Mouse (Mus musculus) heart, postnatal 36 days (tissue): Measurements from ENCODE around the gene Mob3b. TPM values are rescaled to one million over a fixed set of nuclear protein-coding genes. Genes with fewer than 3 reads are reported as not detected.

Source experiments
- DNase-seq, 2 experiments: peaks; one replicate each; pipeline ENCODE4 v3.0.0; 2021 to 2022
- intact Hi-C: fragments of 180-260 bp; cut with DNase I; formaldehyde crosslinking; loops from one replicate; pipeline ENCODE4 v1.15.1; 2025
- total RNA-seq, 2 experiments: library from RNA; stranded (reverse); gene quantifications; 2 replicates each; pipeline ENCODE4 v1.2.3; 2021

Gene Mob3b
- total RNA-seq: 1 to 10 TPM; 1.1 to 1.2 TPM

DNA sequence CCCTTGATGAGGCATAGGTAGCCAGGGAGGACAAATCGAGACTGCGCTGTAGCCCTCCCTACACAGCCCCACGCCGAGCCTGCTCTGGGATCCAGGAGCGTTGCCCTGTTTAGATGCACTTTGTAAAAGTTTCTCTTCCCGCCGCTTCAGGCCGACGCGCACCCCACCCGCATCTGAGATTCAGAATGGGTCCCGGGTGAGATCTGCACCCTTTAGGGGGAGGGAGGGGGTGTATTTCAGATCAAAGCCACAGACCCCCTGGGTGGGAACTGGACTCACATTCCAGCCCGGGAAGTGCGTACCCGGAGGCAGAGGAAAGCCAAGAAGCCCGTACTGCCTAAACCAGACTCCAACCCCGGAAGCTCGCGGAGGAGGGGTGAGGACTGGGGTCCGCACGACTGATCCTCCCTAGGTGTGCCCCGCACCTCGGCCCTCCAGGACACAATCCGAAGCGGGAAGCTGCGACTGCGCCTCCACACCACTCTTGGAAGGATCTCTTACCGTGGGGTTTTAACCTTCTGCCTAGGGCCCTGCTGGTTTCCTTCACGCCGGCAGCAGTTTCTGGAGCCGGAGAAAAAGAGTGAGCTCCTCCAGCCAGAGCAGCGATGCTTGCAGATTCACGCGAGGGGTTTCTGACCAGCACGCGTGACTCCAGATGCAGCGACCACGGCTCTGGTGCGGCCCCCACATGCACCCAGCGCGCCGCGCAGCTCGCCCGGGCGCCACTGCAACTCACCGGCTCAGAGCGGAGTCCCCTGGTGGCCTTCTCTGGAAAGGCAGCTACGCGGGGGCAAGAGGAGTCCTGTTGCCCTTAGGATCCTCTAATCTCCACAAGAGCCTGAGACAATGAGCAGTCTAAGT is at the start of gene Mob3b:
TSS of gene Mob3b (minus strand) at position 734 of the 861 bp plus-strand sequence.
- DNase-seq: peak; percentile 87 to 89
- intact Hi-C loops: loop anchor here (1.0 to 5.0 kb wide), 2 partner anchors 70 to 199 kb away; partner anchors contain the start of gene C9orf72

DNA sequence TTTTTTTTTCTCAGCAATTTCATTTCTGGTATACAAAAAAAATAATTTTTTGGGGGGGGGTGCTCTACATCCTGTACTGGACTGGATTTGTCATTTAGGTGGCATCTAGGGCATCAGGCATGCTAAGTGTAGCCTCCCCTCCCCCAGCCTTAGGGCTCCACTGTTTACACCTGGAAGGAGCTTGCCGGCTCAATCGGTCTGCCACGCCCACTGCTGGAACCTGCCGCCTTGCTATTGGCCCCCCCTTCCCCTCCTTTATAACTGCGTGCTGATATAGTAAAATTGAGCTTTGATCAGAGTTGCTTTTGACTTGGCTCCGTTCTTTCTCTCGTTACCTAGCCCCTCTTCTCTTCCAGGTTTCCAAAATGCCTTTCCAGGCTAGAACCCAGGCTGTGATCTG is 47.4 kb upstream of the Mob3b start:
- intact Hi-C loops: no loop called here
- DNase-seq: no peak

DNA sequence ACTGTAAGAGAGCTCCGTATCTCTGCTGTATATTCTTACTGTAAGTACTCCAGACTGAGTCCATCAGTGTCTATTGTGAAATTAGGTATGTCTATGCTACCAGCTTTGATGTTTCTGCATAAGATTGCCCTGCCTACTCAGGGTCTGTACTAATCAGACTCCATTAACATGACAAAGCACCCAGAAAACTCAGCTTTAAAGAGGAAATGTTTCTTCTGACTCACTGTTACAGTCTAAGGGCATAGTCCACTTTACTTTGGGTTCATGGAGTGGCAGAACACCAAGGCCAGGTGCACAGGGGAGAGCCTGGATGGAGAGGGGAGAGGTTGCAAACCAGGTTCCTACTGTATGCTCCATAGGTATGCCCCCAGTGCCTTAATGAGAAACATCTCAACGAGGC is 46.4 kb upstream of the Mob3b start:
- no peak for DNase-seq
- intact Hi-C loops: no loop called here

DNA sequence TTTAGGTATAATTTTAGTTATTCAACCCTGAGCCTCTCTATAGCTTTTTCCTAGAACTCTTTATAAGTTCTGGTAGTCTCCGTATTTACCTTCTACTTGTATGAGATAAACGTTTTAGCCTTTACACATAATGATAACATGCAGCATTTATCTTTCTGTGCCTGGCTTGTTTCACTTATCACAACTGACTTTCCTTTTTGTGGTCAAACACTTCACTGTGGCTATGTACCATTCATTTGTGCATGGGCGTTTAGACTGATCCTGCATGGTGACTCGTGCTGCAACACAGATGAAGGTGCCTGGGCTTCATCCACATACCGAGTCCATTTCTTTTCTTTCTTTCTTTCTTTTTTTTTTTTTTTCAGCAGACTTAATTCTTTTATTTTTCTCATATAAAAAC is 44.4 kb upstream of the Mob3b start:
- intact Hi-C loops: no loop called here

DNA sequence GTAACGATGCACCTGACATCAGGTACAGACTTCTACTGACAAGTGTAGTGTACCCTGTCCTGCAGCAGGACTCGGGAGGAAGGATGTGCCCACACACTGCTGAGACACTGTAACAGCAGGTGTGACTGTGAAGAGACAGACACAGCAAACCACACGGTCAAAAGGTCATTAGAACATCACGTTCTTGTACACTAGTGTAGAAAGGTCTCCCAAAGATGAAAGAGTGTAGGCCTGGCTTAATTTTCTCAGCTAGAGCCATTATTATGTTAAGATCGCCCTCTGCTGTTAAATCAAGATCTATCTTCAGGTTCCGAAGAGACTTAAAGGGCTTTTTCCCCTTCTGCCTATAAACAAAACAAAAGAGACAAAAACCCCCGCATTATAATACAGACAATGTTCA is 35.4 kb upstream of the Mob3b start:
- no peak for DNase-seq

More for the DNA sequence above, 44.4 kb upstream of the Mob3b start:
- no peak for DNase-seq

DNA sequence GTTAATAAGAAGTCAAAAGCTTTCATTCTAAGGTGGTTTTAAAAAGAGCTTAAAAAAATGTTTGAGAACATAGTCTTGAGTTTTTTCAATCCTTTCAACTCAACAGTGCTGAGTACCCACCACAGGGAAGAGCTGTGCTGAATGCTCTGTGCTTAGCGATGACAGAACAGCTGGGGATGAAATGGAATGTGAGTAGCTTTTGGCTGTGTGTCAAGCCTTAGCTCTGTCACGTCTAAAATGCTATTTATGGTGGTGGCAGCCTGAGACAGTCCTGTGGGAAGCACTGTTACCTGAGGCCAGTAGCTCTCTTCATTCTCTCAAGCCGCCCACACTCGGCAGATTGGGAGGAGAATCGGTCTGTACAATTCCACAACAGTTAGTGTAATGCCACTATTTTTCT is 32.5 kb upstream of the Mob3b start:
- intact Hi-C loops: no loop called here
- no peak for DNase-seq

More for the DNA sequence above, 35.4 kb upstream of the Mob3b start:
- intact Hi-C loops: loop anchor here (1.0 kb wide), 1 partner anchor 234 kb away; no protein-coding TSS in a partner anchor

DNA sequence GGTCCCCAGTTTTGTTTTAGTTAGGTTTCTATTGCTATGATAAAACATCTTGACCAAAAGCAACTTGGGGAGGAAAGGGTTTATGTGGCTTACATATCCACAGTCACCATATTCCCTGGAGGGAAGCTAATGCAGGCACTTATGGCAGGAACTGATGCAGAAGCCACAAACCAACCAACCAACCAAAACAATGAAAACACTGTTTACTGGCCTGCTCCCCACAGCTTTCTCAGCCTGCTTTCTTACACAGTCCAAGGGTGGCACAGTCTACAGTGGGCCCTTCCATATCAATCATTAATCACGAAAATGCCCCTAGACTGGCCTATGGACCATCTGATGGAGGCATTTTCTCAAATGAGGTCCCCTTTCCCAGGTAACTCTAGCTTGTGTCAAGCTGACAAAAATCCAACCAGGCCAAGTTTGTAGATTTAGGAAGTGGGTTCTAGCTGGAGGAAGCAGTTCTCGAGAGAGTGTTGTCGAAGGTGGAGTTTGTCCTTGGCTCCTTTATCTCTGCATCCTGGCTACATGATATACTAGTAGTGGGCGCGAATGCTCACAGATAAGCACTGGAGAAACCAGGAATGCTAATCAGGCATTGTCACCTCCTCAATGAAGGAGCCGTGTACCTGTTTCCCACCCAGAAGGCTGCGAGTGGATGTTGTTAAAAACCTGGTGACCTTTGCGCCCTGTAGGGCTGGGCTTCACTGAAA is 30.5 kb upstream of the Mob3b start:
- intact Hi-C loops: no loop called here
- DNase-seq: no peak

DNA sequence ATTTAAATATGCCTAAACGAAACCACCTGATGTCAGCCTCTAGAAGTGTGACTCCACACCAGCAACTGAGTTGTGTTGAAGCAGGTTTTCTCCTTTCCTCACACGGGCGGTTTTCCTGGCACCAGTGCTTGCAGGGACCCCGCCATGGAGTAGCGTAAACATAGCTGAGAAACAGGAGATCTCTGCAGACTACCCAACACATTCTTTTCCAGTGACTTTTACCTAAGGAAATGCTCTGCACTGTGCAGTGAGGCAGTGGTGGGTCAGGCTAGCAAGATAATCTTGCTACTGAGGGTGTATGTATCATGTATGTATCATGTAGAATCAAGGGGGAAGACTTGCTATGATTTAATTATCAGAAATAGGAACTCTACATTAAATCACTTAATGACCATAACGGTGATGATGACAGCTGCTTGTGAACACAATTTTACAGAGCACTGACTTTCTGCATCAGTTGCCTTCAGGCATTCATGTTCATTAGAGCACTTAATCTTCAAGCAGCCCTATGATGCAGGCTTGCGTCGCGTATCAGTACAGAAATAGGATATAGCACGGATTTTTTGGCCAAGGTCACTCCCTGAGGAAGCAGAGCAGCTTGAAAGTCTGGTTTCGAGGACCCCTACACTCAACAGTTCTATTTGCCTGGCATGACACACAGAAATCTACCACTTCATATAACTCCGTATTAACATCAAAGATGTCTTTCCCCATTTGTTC is 20.8 kb upstream of the Mob3b start:
- intact Hi-C loops: no loop called here
- no peak for DNase-seq

DNA sequence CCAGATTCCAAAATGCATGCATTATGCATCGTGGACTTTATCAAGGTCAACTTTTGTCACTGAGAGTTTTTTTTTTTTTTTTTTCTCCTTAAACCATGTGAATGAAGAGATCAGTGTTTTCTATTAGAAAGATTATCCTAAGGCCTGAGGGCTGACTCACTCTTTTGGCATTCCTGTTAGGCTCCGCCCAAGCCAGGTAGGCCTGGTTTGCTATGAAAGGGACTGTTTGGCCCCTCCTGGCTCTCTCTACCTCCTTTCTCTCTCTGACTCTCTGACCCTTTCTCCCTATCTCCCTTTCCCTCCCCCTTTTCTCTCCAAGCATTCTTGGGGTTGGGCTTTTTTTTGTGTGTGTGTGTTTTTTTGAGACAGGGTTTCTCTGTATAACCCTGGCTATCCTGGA is 18.3 kb upstream of the Mob3b start:
- no peak for DNase-seq
- intact Hi-C loops: no loop called here

DNA sequence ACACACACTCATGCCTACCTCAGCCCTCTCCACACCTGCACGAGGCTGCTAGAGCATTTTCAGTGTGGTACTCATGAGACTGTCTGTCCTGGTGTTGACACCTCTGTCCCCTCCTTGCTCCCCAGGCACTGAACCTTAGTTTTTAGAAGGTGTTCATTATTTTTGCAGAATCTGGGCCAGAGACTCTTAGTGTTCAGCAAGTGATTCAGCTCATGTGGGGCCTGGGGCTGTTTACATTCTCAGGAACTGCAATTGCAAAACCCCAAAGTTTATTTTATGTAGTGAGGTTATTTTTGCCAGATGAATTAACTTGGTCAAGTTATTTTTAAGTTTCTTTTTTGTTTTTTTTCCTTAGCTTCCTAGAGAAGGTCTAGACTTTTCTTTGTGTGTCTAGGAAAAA is 16.3 kb upstream of the Mob3b start:
- intact Hi-C loops: no loop called here
- DNase-seq: no peak

DNA sequence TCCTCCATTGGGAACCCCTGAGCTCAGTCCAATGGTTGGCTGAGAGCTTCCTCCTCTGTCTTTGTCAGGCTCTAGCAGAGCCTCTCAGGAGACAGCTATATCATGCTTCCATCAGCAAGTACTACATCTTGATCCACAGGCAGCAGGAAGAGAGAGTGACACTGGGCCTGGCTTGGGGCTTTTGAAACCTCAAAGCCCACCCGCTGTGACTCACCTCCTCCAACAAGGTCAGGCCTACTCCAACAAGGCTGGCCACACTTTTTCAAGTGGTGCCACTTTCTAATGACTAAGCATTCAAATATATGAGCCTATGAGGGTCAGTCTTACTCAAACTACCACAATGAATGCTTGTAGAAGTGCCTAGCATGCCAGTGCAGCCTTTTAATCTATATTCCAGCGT is 15.2 kb upstream of the Mob3b start:
- intact Hi-C loops: no loop called here

DNA sequence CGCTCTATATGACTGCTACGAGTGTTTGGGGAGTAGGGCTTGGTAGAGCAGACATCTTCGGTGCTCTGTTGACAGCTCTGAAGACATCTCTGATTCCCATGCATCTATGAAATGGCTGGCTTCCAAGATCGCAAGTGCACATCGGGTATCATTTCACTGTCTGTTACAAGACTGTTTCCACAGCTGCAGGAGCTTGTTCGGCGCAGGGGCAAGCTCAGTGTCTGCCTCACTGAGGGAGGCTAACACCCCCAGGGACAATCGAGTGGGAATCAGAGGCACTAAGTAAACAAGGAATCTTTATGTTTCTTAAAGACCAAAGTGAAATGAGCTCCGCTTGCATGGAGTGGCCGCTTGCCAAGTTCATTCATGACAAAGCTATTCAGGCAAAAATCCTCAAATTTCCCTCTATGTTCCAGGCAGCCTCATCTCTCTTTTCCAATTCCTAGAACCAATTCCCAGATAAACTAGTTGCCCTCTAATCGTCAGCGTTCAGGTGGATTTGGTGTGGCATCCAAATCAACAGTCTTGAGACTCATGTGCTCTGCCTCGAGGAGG is 12.4 kb upstream of the Mob3b start:
- no peak for DNase-seq

More for the DNA sequence above, 15.2 kb upstream of the Mob3b start:
- no peak for DNase-seq

DNA sequence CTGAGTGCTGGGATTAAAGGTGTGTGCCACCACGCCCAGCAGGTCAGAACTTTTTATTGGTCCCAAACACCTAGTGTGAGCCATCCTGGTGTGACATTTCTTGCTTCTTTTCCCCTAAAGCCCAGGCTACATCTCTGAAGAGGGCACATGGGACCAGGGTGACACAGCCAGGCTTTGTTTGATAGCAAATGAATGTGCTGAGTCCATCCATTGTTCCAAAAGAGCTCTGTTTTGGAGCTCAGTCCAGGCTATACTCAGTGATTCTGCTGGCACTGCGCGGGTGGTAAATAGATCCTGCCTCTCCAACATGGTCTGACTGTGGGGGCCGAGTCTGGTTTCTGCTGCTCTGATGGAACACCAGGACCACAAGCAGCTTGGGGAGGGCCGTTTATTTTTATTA is 10.6 kb upstream of the Mob3b start:
- DNase-seq: no peak
- intact Hi-C loops: no loop called here

More for the DNA sequence above, 12.4 kb upstream of the Mob3b start:
- intact Hi-C loops: no loop called here

DNA sequence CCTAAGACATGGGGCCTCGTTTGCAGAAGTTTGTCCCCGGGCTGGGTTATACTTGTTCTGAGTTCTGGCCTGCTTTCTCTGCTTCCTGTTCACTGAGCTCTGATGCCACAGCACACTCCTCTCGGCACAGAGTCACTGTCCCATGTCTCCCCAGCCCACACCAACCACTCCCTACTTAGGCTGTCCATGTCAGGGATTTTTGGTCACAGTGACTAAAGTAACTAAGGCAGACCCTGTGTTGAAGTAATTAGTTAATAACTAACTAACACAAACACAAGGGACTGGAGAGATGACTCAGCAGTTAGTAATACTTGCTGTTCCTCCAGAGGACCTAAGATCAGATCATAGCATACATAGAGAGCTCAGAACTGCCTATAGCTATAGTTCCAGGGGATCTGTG is 8.7 kb upstream of the Mob3b start:
- intact Hi-C loops: no loop called here
- DNase-seq: no peak

DNA sequence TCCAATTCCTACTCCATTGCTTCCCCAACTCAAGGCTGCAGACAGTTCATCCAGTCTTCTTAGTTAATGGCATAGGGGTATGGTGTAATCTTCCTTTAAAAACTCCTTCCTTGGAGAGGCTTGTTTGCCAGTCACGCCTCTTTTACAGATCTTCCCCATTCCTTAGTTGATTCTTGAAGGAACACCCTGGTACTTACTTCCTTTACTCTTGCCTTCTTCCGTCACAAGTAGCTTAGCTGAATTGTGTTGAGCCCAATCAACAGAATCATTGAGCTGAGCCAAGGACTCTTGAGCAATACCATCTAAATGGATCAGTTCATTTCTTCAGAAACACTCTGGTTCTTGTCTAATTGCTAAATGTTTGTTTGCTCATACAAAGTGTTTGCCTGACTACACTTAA is 8.0 kb upstream of the Mob3b start:
- no peak for DNase-seq
- intact Hi-C loops: no loop called here

DNA sequence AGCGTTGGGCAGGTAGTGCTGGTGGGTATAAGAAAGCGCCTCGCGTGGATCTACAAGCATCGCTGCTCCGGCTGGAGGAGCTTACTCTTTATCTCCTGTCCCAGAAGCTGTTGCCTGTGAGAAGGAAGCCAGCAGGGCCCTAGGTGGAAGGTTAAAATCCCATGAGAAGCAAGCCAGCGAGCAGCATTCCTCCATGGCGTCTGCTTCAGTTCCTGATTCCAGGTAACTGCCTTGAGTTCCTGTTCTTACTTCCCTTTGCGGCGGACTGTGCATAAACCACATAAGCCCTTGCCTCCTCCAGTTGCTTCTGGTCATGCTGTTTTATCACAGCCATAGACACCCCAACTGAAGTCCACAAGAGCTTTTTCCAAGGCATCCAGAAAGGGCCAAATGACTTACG is 531 bp upstream of the Mob3b start:
- intact Hi-C loops: loop anchor here (1.0 to 5.0 kb wide), 2 partner anchors 69 to 200 kb away; partner anchors contain the start of gene C9orf72
- no peak for DNase-seq

DNA sequence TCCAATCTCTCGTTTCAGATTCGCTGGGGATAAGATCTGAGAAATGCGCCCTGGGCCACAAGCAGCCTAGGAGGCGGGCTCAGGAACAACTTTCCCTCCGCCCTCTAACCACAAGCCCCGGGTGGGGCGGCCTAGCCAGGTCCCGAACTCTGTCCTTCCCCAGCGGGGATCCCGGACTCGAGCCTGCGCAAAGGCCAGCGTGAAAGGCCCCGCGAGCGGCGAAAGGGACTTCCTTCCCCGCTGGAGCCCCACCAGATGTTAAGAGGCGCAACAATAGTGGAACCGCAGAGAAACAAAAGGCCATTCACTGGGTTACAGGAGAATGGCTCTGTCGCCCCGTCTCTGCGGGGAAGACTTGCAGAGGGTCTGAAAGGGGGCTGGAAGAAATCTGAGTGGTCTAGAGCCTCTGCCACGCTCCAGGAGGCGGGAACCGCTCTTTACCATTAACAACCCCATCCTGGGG is 1.1 kb downstream of the Mob3b start:
- DNase-seq: peak; percentile 59 to 66
- intact Hi-C loops: loop anchor here (5.0 kb wide), 1 partner anchor 71 kb away; the partner anchor contains the start of gene C9orf72

DNA sequence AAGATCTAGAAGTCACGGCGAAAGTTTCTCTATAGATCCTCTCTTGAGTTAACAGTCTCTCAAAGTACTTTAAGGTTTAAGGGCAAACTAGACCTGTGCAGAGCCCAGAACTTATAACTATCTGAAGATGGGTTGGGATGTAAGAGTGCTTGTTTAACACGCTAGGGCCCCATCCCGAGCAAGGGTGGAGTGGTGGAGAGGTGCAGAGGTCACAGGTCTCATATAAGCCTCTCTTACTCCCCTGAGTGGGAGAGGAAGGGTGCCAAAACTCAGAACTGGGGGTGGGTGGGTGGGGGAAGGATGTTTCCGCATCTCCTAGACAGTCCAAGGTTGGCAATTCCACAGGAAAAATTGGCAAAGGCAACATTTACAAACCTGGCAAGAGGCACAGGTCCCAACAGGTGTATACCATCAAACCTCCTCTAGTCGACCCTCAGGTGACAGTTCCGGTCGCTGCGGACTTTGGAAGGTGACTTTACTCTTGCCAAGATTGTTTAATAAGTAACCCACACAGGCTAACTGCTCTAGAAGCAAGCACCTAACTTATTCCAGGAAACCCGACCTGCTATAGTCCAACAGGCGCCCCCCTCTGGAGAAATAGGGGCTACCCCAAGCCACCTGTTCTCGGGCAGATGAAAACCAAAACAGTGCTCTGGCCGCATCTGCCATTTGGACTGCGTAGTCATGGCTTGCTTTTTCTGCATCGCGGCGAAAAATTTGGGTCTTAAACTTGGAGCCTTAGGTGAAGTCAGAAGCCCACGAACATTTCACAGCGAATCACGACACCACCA is 2.0 kb downstream of the Mob3b start:
- DNase-seq: no peak
- intact Hi-C loops: loop anchor here (5.0 kb wide), 1 partner anchor 72 kb away; the partner anchor contains the start of gene C9orf72

DNA sequence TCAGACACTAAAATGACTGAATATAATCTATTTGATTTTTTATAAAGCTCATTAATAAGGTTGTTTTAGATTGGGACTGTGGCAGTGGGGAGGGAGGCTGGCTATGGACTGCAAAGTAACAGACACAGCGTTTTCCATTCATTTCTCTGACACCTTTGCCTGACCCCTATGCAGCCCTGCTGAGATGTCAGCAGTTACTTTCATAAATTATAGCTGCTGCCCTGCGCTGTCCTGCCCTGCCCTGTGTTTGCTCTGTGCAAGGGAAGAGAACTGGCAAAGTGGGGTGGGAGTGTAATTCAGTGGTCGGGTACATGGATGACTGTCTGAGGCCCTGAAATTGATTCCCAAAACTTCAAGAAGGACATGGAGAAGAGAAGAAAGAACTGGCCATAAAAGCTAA is 3.2 kb downstream of the Mob3b start:
- DNase-seq: no peak
- intact Hi-C loops: no loop called here

DNA sequence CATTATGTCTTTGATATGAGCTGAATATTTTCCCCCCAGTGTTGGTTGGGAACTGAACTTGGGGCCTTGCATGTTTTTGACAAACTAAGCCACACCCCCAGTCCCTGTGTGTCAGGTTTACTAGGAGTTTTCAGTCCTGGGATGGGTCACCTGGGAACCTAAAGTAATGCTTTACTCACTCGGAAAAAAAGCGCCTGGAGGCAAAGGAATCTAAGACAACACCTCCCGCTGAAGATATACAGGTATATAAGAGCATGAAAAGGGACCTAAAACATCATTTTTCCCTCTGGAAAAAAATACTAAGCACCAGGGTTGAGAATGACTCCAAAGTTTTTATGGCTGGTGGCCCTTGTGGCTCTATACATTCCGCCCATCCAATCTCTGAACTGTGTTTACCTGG is 5.5 kb downstream of the Mob3b start, which contains the start of gene Ifnk:
TSS of gene Ifnk (plus strand) at position 301 of the 400 bp plus-strand sequence.
- DNase-seq: no peak
- intact Hi-C loops: no loop called here
